Mouse (Mus musculus) hindbrain, embryonic 16.5 days (tissue): ENCODE results near the gene Ucp3. TPM values are rescaled to one million over a fixed set of nuclear protein-coding genes. Genes with fewer than 3 reads are reported as not detected.

Source experiments
- ATAC-seq: fragments of 200-750 bp; cut with Nextera tagmentation; 2 replicates; pipeline ENCODE4 v1.8.0; 2017; ENCODE audit warnings: moderate TSS enrichment, moderate library complexity
- H3K27ac ChIP-seq: fragments of 300-500 bp; sonication (generic); 2 replicates; pipeline ENCODE4 v1.5.1; 2014; ENCODE audit warnings: low read depth, mild to moderate bottlenecking, control low read depth, low read length, moderate library complexity
- H3K27me3 ChIP-seq: fragments of 300-500 bp; sonication (generic); replicated peaks from 2 replicates; pipeline ENCODE4 v1.6.1; 2014; ENCODE audit warnings: low read length; ENCODE audit not compliant: control insufficient read depth, insufficient read depth
- H3K36me3 ChIP-seq: fragments of 300-500 bp; sonication (generic); 2 replicates; pipeline ENCODE4 v1.6.1; 2014; ENCODE audit warnings: mild to moderate bottlenecking, low read length, moderate library complexity, mixed read lengths; ENCODE audit not compliant: control insufficient read depth, insufficient read depth
- H3K4me1 ChIP-seq: fragments of 300-500 bp; sonication (generic); 2 replicates; pipeline ENCODE4 v1.6.1; 2014; ENCODE audit warnings: low read depth, low read length; ENCODE audit not compliant: control insufficient read depth, insufficient read depth
- H3K4me2 ChIP-seq: fragments of 300-500 bp; sonication (generic); 2 replicates; pipeline ENCODE4 v1.6.1; 2014; ENCODE audit warnings: mild to moderate bottlenecking, low read length, control low read depth, moderate library complexity
- H3K4me3 ChIP-seq: fragments of 300-500 bp; sonication (generic); 2 replicates; pipeline ENCODE4 v1.5.1; 2014; ENCODE audit warnings: mild to moderate bottlenecking, low read length, control low read depth, moderate library complexity
- H3K9ac ChIP-seq: fragments of 300-500 bp; sonication (generic); 2 replicates; pipeline ENCODE4 v1.6.1; 2014; ENCODE audit warnings: low read depth, mild to moderate bottlenecking, control low read depth, low read length, moderate library complexity
- H3K9me3 ChIP-seq: fragments of 300-500 bp; sonication (generic); 2 replicates; pipeline ENCODE4 v1.6.1; 2014; ENCODE audit warnings: mild to moderate bottlenecking, low read length, moderate library complexity; ENCODE audit not compliant: control insufficient read depth
- WGBS: fragments of 180-500 bp; shearing (Covaris S2); extraction: QIAGEN DNeasy Blood & Tissue Kit; methylation state at CpG from one replicate; pipeline ENCODE4 v1.1.7; 2014; 5-methylcytosine and 5-hydroxymethylcytosine counted together
- polyA plus RNA-seq: library from polyadenylated mRNA; unstranded; fragments of >200 nt; fragmentation: Nextera tagmentation; extraction: Ambion mirVana; gene quantifications from 2 replicates; pipeline ENCODE4 v1.2.1, GENCODE M21; 2015

Ucp3 gene
- polyA plus RNA-seq, 1 experiment from 2014 or later, result 0.06 TPM

DNA sequence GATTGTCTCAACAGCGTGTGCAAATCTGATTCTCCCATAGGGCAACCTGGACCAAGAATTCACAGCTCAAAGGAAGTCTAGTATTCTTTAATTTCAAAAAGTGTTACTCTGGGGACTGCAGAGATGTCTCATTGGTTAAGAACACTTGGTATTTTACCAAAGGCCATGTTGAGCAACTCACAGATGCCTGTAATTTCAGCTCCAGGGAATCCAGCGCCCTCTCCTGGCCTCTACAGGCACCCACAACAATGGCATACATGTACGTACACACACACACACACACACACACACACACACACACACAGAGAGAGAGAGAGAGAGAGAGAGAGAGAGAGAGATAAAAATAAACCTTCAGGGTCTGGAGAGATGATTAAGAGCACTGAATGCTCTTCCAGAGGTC lies 49.4 kb downstream of the Ucp3 start:
- no peak overlapping the region for H3K9ac ChIP-seq
- H3K9me3 ChIP-seq, result no peaks in the 10 kb centered on the region
- WGBS, result 79% methylated on average over 3 of the region's 3 CpGs
- H3K27me3 ChIP-seq, result no peaks in the 10 kb centered on the region
- ATAC-seq, result no peak
- H3K4me2 ChIP-seq, result no peak overlapping the region
- H3K36me3 ChIP-seq, result no peaks in the 10 kb centered on the region
- H3K4me3 ChIP-seq, result no peak overlapping the region
- no peaks in the 10 kb centered on the region for H3K4me1 ChIP-seq
- no peak overlapping the region for H3K27ac ChIP-seq

GRCm38 (mm10) chr7:100524669-100525068 lies 51.9 kb downstream of the Ucp3 start:
- Histone ChIP-seq H3K9me3 (no peaks in the 10 kb centered on the region), H3K4me2 (no peak overlapping the region), H3K9ac (no peak overlapping the region), H3K27ac (no peak overlapping the region), H3K4me1 (no peaks in the 10 kb centered on the region), H3K4me3 (no peak overlapping the region), H3K36me3 (no peaks in the 10 kb centered on the region), H3K27me3 (no peaks in the 10 kb centered on the region)
- WGBS, result 74% methylated on average over 8 of the region's 8 CpGs
- no peak for ATAC-seq

DNA sequence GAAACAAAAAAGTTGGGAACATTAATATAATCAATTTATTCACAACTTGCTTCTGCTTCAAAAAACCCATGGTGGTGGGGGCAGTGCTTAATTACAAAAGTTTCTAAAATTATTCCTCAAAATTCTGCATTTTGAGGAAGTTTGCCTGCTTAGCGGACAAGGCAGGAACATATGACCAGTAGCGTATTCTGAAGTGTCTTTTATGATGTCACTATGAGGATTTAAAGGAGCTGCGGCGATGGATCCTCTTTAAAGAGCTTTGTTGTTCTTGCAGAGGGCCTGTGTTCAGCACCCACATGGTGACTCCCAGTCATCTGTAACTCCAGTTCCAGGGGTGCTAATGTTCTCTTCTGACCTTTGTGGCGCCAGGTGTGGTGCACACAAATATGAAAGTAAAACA lies 58.0 kb downstream of the Ucp3 start:
- H3K4me2 ChIP-seq, result no peak overlapping the region
- no peaks in the 10 kb centered on the region for H3K4me1 ChIP-seq
- H3K9ac ChIP-seq, result no peak overlapping the region
- H3K27me3 ChIP-seq, result no peaks in the 10 kb centered on the region
- no peak overlapping the region for H3K27ac ChIP-seq
- H3K36me3 ChIP-seq, result no peaks in the 10 kb centered on the region
- no peak overlapping the region for H3K4me3 ChIP-seq
- 93% methylated on average over 5 of the region's 5 CpGs for WGBS
- ATAC-seq, result no peak
- no peaks in the 10 kb centered on the region for H3K9me3 ChIP-seq

DNA sequence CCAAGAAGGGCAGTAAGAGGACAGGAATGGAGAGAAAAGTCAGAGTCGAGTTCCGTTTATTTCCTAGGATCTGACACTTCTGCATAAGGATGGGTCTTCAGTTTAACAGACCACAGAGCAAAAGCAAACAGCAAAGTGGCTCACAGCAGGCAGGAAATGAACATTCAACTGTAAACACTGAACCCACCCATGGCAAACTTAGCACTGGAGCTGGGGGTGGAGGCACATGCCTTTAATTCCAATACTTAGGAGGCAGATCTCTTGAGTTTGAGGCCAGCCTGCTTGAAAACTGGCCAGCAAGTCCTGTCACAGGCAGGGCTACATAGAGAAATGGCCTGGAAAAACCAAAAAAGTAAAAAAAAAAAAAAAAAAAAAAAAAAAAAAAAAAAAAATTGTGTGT lies 60.7 kb downstream of the Ucp3 start:
- H3K4me1 ChIP-seq, result peaks cover 7% of the 10 kb centered on the region
- H3K9me3 ChIP-seq, result no peaks in the 10 kb centered on the region
- no peak for ATAC-seq
- 70% methylated on average over 2 of the region's 2 CpGs for WGBS
- no peaks in the 10 kb centered on the region for H3K27me3 ChIP-seq
- H3K4me3 ChIP-seq, result no peak overlapping the region
- no peak overlapping the region for H3K27ac ChIP-seq
- H3K9ac ChIP-seq, result no peak overlapping the region
- H3K4me2 ChIP-seq, result no peak overlapping the region
- H3K36me3 ChIP-seq, result no peaks in the 10 kb centered on the region

GRCm38 (mm10) chr7:100534216-100534615 lies 61.4 kb downstream of the Ucp3 start:
- Histone ChIP-seq H3K27me3 (no peaks in the 10 kb centered on the region), H3K4me1 (peaks cover 7% of the 10 kb centered on the region), H3K4me3 (no peak overlapping the region), H3K4me2 (no peak overlapping the region), H3K36me3 (peaks cover 3% of the 10 kb centered on the region; the same call in 1 of the 2 replicates), H3K9ac (no peak overlapping the region), H3K9me3 (no peaks in the 10 kb centered on the region), H3K27ac (no peak overlapping the region)
- WGBS, result 79% methylated on average over 3 of the region's 3 CpGs
- ATAC-seq, result no peak

DNA sequence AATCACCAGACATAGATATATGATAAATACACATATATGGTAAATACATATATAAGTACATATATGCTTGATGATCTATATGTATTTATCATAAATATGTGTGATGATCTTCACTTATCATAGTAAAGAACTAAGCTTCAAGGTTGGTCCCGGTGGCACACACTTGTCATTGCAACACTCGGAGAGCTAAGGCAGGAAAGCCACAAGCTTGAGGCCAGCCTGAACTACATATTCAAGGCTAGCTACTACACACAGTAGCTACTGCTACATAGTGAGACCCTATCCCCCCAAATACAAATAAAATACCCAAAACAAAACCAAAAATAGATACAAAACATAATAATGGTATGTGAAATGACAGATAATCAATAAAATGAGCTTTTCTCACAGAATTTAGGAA lies 63.0 kb downstream of the Ucp3 start:
- Histone ChIP-seq H3K4me2 (no peak overlapping the region), H3K36me3 (peaks cover 12% of the 10 kb centered on the region), H3K27ac (no peak overlapping the region), H3K27me3 (no peaks in the 10 kb centered on the region), H3K9ac (no peak overlapping the region), H3K9me3 (no peaks in the 10 kb centered on the region), H3K4me1 (peaks cover 7% of the 10 kb centered on the region), H3K4me3 (no peak overlapping the region)
- WGBS, result 87% methylated on average over 2 of the region's 2 CpGs
- ATAC-seq, result no peak

Other genes with a start within 250 kb of the Ucp3 start
- 29.2 and 33.7 TPM in 2 replicates for gene Pgm2l1, start 245.6 kb upstream of the Ucp3 start, polyA plus RNA-seq
- gene P4ha3, start 187.5 kb upstream of the Ucp3 start, polyA plus RNA-seq, result 5.5 and 10.4 TPM in 2 replicates
- gene C2cd3, start 100.8 kb upstream of the Ucp3 start, polyA plus RNA-seq, result 13.2 and 16.9 TPM in 2 replicates
- 157 and 168 TPM in 2 replicates for gene Ppme1, start 100.7 kb upstream of the Ucp3 start, polyA plus RNA-seq
- 85.7 and 88.9 TPM in 2 replicates for gene Ucp2, start 20.3 kb downstream of the Ucp3 start, polyA plus RNA-seq
- gene Dnajb13, start 42.0 kb downstream of the Ucp3 start, polyA plus RNA-seq, result 6.8 and 8.6 TPM in 2 replicates
- gene Coa4, start 64.1 kb downstream of the Ucp3 start, polyA plus RNA-seq, result 14.1 and 17.3 TPM in 2 replicates
- gene Rab6a, start 134.4 kb downstream of the Ucp3 start, polyA plus RNA-seq, result 276 and 294 TPM in 2 replicates
- 85.2 and 90.5 TPM in 2 replicates for gene Mrpl48, start 135.3 kb downstream of the Ucp3 start, polyA plus RNA-seq
- 24.8 and 28.9 TPM in 2 replicates for gene Plekhb1, start 189.4 kb downstream of the Ucp3 start, polyA plus RNA-seq
- gene Fam168a, start 233.6 kb downstream of the Ucp3 start, polyA plus RNA-seq, result 102 and 103 TPM in 2 replicates